Mouse (Mus musculus) layer of hippocampus, postnatal 25 days (tissue): ENCODE measurements at regions not wholly inside any gene's neighbourhood (a gene's known extent, or its start where the extent isn't known, plus 50 kb on each side); places are given as distances from the start of the nearest gene placed in this dataset.
A peak's percentile ranks its signal among the peaks of the same experiment; 100 is the strongest.
"Not testable (repeated sequence)": the region's sequence is repeated elsewhere in the genome, so short reads cannot be mapped to it uniquely, and the experiment has no call there.

Source experiments
- DNase-seq, 2 experiments: peaks; one replicate each; pipeline ENCODE4 v3.0.0; 2022; ENCODE audit warnings: mixed read lengths in 2 of 2, low spot score in 1 of 2; ENCODE audit errors: extremely low spot score in 1 of 2

- no peak for DNase-seq
Measured at GRCm38 (mm10) chrX:92981141-92981540, 305.1 kb upstream of the Arx start.

GRCm38 (mm10) chrX:93002236-93002976 lies 283.8 kb upstream of the Arx start:
- DNase-seq = no peak

- no peak for DNase-seq
Measured at GRCm38 (mm10) chrX:93006681-93007080, 279.6 kb upstream of the Arx start.

- no peak for DNase-seq
Measured at GRCm38 (mm10) chrX:93011578-93011977, 274.7 kb upstream of the Arx start.

- no peak for DNase-seq
Measured at GRCm38 (mm10) chrX:93016391-93016790, 269.9 kb upstream of the Arx start.

- peak; percentile 7 to 15 for DNase-seq
Measured at GRCm38 (mm10) chrX:93041096-93041495, 245.1 kb upstream of the Arx start.

- DNase-seq = peak in 1 of 2 experiments; percentile 7
Measured at GRCm38 (mm10) chrX:93042736-93043135, 243.5 kb upstream of the Arx start.

- DNase-seq = no peak
Measured at GRCm38 (mm10) chrX:93048967-93049754, 237.1 kb upstream of the Arx start.

- DNase-seq = no peak
Measured at GRCm38 (mm10) chrX:93049755-93050143, 236.5 kb upstream of the Arx start.

GRCm38 (mm10) chrX:93059533-93059932 lies 226.7 kb upstream of the Arx start:
- no peak for DNase-seq

- no peak for DNase-seq
Measured at GRCm38 (mm10) chrX:93068884-93069283, 217.4 kb upstream of the Arx start.

- peak in 1 of 2 experiments; percentile 51 for DNase-seq
Measured at GRCm38 (mm10) chrX:93069569-93070289, 216.5 kb upstream of the Arx start.

- DNase-seq = no peak
Measured at GRCm38 (mm10) chrX:93070290-93070611, 216.0 kb upstream of the Arx start.

GRCm38 (mm10) chrX:93088976-93089375 lies 197.3 kb upstream of the Arx start:
- no peak for DNase-seq

GRCm38 (mm10) chrX:93097551-93097950 lies 188.7 kb upstream of the Arx start:
- DNase-seq = no peak

- DNase-seq = no peak
Measured at GRCm38 (mm10) chrX:93107930-93108567, 178.2 kb upstream of the Arx start.

- not testable (repeated sequence) for DNase-seq
Measured at GRCm38 (mm10) chrX:93154367-93154766, 131.9 kb upstream of the Arx start.

- no peak for DNase-seq
Measured at GRCm38 (mm10) chrX:93159105-93159504, 127.1 kb upstream of the Arx start.

GRCm38 (mm10) chrX:93160956-93161355 lies 125.3 kb upstream of the Arx start:
- DNase-seq = no peak
